Mouse (Mus musculus): ENCODE measurements around the gene Ugt1a7c. TPM values are rescaled to one million over a fixed set of nuclear protein-coding genes. Genes with fewer than 3 reads are reported as not detected.
"Not testable (repeated sequence)": the region's sequence is repeated elsewhere in the genome, so short reads cannot be mapped to it uniquely, and the experiment has no call there.

Gene Ugt1a7c
- 0.61 and 1.1 TPM in 2 replicates for polyA plus RNA-seq (2016; fragmentation: Nextera tagmentation; extraction: Ambion mirVana)

GRCm38 (mm10) chr1:88094941-88095492, at the start of gene Ugt1a7c:
TSS of gene Ugt1a7c (plus strand) at chr1:88095062.
- peak; percentile 8 for DNase-seq (ENCODE audit: low spot score)
- peak within 1 kb of the TSS; percentile 35; the same call in 1 of the 2 replicates for H3K27ac ChIP-seq
- H3K4me1 ChIP-seq (replicated peaks): no peaks in the 10 kb centered on the region
- WGBS: 69% methylated on average over 10 of the region's 10 CpGs
- no peaks in the 10 kb centered on the region for H3K9me3 ChIP-seq
- no peaks in the 10 kb centered on the region for H3K27me3 ChIP-seq (ENCODE audit: insufficient read depth, poor library complexity, severe bottlenecking)
- no peak within 1 kb of the TSS for H3K4me3 ChIP-seq
- no peaks in the 10 kb centered on the region for H3K36me3 ChIP-seq

GRCm38 (mm10) chr1:88047408-88047807, 47.5 kb upstream of the Ugt1a7c start:
- not testable (repeated sequence) for H3K27me3 ChIP-seq (ENCODE audit: insufficient read depth, poor library complexity, severe bottlenecking); DNase-seq (ENCODE audit: low spot score); H3K36me3 ChIP-seq; H3K4me1 ChIP-seq (replicated peaks); H3K27ac ChIP-seq; H3K4me3 ChIP-seq; H3K9me3 ChIP-seq
- WGBS: 86% methylated on average over 2 of the region's 2 CpGs

- DNase-seq (ENCODE audit: low spot score): no peak
- Histone ChIP-seq H3K27me3 (ENCODE audit: insufficient read depth, poor library complexity, severe bottlenecking) (no peaks in the 10 kb centered on the region), H3K9me3 (no peaks in the 10 kb centered on the region), H3K27ac (no peak within 1 kb of the TSS), H3K4me1 (replicated peaks) (no peaks in the 10 kb centered on the region), H3K36me3 (no peaks in the 10 kb centered on the region), H3K4me3 (no peak within 1 kb of the TSS)
- 78% methylated on average over 1 of the region's 1 CpGs for WGBS
Measured at GRCm38 (mm10) chr1:88055088-88055487, 39.8 kb upstream of the Ugt1a7c start, which contains the start of gene Ugt1a10. TSS of gene Ugt1a10 (plus strand) at chr1:88055388.

- not testable (repeated sequence) for H3K4me1 ChIP-seq (replicated peaks); DNase-seq (ENCODE audit: low spot score); H3K36me3 ChIP-seq; H3K27ac ChIP-seq; H3K27me3 ChIP-seq (ENCODE audit: insufficient read depth, poor library complexity, severe bottlenecking); H3K4me3 ChIP-seq; H3K9me3 ChIP-seq
- WGBS: 71% methylated on average over 1 of the region's 2 CpGs
Measured at GRCm38 (mm10) chr1:88066472-88067102, 28.3 kb upstream of the Ugt1a7c start.

GRCm38 (mm10) chr1:88070495-88070894, 24.4 kb upstream of the Ugt1a7c start, which contains the start of gene Ugt1a9:
TSS of gene Ugt1a9 (plus strand) at chr1:88070800.
- no peak for DNase-seq (ENCODE audit: low spot score)
- WGBS: 91% methylated on average over 2 of the region's 2 CpGs
- no peaks in the 10 kb centered on the region for H3K36me3 ChIP-seq
- no peaks in the 10 kb centered on the region for H3K27me3 ChIP-seq (ENCODE audit: insufficient read depth, poor library complexity, severe bottlenecking)
- no peaks in the 10 kb centered on the region for H3K9me3 ChIP-seq
- no peak within 1 kb of the TSS for H3K27ac ChIP-seq
- H3K4me1 ChIP-seq (replicated peaks): 0 out of 2 replicates have a peak, but pooled peaks cover 2% of the 10 kb centered on the region
- no peak within 1 kb of the TSS for H3K4me3 ChIP-seq

GRCm38 (mm10) chr1:88070902-88071301, 24.0 kb upstream of the Ugt1a7c start:
- Histone ChIP-seq H3K4me1 (replicated peaks) (0 out of 2 replicates have a peak, but pooled peaks cover 2% of the 10 kb centered on the region), H3K9me3 (no peaks in the 10 kb centered on the region), H3K4me3 (no peak overlapping the region), H3K27me3 (ENCODE audit: insufficient read depth, poor library complexity, severe bottlenecking) (no peaks in the 10 kb centered on the region), H3K36me3 (no peaks in the 10 kb centered on the region), H3K27ac (no peak overlapping the region)
- 91% methylated on average over 4 of the region's 4 CpGs for WGBS
- DNase-seq (ENCODE audit: low spot score): no peak

GRCm38 (mm10) chr1:88074471-88074870, 20.4 kb upstream of the Ugt1a7c start:
- Histone ChIP-seq H3K27ac (no peak overlapping the region), H3K36me3 (no peaks in the 10 kb centered on the region), H3K4me1 (replicated peaks) (0 out of 2 replicates have a peak, but pooled peaks cover 2% of the 10 kb centered on the region), H3K27me3 (ENCODE audit: insufficient read depth, poor library complexity, severe bottlenecking) (no peaks in the 10 kb centered on the region), H3K9me3 (no peaks in the 10 kb centered on the region), H3K4me3 (no peak overlapping the region)
- WGBS: 85% methylated on average over 2 of the region's 2 CpGs
- no peak for DNase-seq (ENCODE audit: low spot score)

- no peak overlapping the region for H3K27ac ChIP-seq
- no peak for DNase-seq (ENCODE audit: low spot score)
- 0 out of 2 replicates have a peak, but pooled peaks cover 2% of the 10 kb centered on the region for H3K4me1 ChIP-seq (replicated peaks)
- no peak overlapping the region for H3K4me3 ChIP-seq
- H3K36me3 ChIP-seq: no peaks in the 10 kb centered on the region
- no peaks in the 10 kb centered on the region for H3K27me3 ChIP-seq (ENCODE audit: insufficient read depth, poor library complexity, severe bottlenecking)
- H3K9me3 ChIP-seq: no peaks in the 10 kb centered on the region
- WGBS: 81% methylated on average over 1 of the region's 1 CpGs
Measured at GRCm38 (mm10) chr1:88077128-88077527, 17.7 kb upstream of the Ugt1a7c start.

- 96% methylated on average over 1 of the region's 1 CpGs for WGBS
- no peaks in the 10 kb centered on the region for H3K9me3 ChIP-seq
Measured at GRCm38 (mm10) chr1:88081670-88082069, 13.2 kb upstream of the Ugt1a7c start.

GRCm38 (mm10) chr1:88086125-88086524, 8.7 kb upstream of the Ugt1a7c start:
- no peaks in the 10 kb centered on the region for H3K36me3 ChIP-seq
- no peaks in the 10 kb centered on the region for H3K4me1 ChIP-seq (replicated peaks)
- H3K9me3 ChIP-seq: no peaks in the 10 kb centered on the region
- no peak for DNase-seq (ENCODE audit: low spot score)
- no peaks in the 10 kb centered on the region for H3K27me3 ChIP-seq (ENCODE audit: insufficient read depth, poor library complexity, severe bottlenecking)
- no peak overlapping the region for H3K4me3 ChIP-seq
- 79% methylated on average over 1 of the region's 1 CpGs for WGBS
- H3K27ac ChIP-seq: no peak overlapping the region

More at GRCm38 (mm10) chr1:88081670-88082069, 13.2 kb upstream of the Ugt1a7c start:
- H3K4me3 ChIP-seq: no peak overlapping the region
- H3K4me1 ChIP-seq (replicated peaks): no peaks in the 10 kb centered on the region
- H3K27ac ChIP-seq: no peak overlapping the region
- no peaks in the 10 kb centered on the region for H3K36me3 ChIP-seq
- no peak for DNase-seq (ENCODE audit: low spot score)
- no peaks in the 10 kb centered on the region for H3K27me3 ChIP-seq (ENCODE audit: insufficient read depth, poor library complexity, severe bottlenecking)

GRCm38 (mm10) chr1:88087513-88087912, 7.3 kb upstream of the Ugt1a7c start, which contains the start of gene Ugt1a8:
TSS of gene Ugt1a8 (plus strand) at chr1:88087813.
- H3K27ac ChIP-seq: no peak within 1 kb of the TSS
- H3K4me3 ChIP-seq: no peak within 1 kb of the TSS
- no peaks in the 10 kb centered on the region for H3K36me3 ChIP-seq
- DNase-seq (ENCODE audit: low spot score): no peak
- no peaks in the 10 kb centered on the region for H3K4me1 ChIP-seq (replicated peaks)
- 82% methylated on average over 3 of the region's 3 CpGs for whole genome bisulfite sequencing
- H3K9me3 ChIP-seq: no peaks in the 10 kb centered on the region
- no peaks in the 10 kb centered on the region for H3K27me3 ChIP-seq (ENCODE audit: insufficient read depth, poor library complexity, severe bottlenecking)

GRCm38 (mm10) chr1:88092341-88092740, 2.5 kb upstream of the Ugt1a7c start:
- DNase-seq (ENCODE audit: low spot score): no peak
- Histone ChIP-seq H3K4me3 (no peak overlapping the region), H3K4me1 (replicated peaks) (no peaks in the 10 kb centered on the region), H3K27me3 (ENCODE audit: insufficient read depth, poor library complexity, severe bottlenecking) (no peaks in the 10 kb centered on the region), H3K27ac (no peak overlapping the region), H3K9me3 (no peaks in the 10 kb centered on the region), H3K36me3 (no peaks in the 10 kb centered on the region)

- DNase-seq (ENCODE audit: low spot score); H3K27me3 ChIP-seq (ENCODE audit: insufficient read depth, poor library complexity, severe bottlenecking): not testable (repeated sequence)
- WGBS: 77% methylated on average over 3 of the region's 3 CpGs
Measured at GRCm38 (mm10) chr1:88094270-88094676, 589 bp upstream of the Ugt1a7c start.

More at GRCm38 (mm10) chr1:88094270-88094676, 589 bp upstream of the Ugt1a7c start:
- H3K4me3 ChIP-seq; H3K4me1 ChIP-seq (replicated peaks); H3K36me3 ChIP-seq; H3K27ac ChIP-seq; H3K9me3 ChIP-seq: not testable (repeated sequence)

Measured in hindbrain, embryonic 10.5 days (tissue).